Mouse (Mus musculus) kidney, embryonic 15.5 days (tissue): ENCODE measurements around the gene Caln1. TPM values are rescaled to one million over a fixed set of nuclear protein-coding genes. Genes with fewer than 3 reads are reported as not detected.

Experiments
- ATAC-seq: fragments of 200-750 bp; cut with Nextera tagmentation; replicated peaks from 2 replicates; pipeline ENCODE4 v1.8.0; 2017; ENCODE audit warnings: moderate TSS enrichment; ENCODE audit not compliant: low FRiP score
- H3K27ac ChIP-seq: fragments of 300-500 bp; sonication (generic); 2 replicates; pipeline ENCODE4 v1.5.1; 2015; ENCODE audit warnings: mild to moderate bottlenecking, inconsistent platforms
- H3K27me3 ChIP-seq: fragments of 300-500 bp; sonication (generic); 2 replicates; pipeline ENCODE4 v1.6.1; 2015; ENCODE audit warnings: inconsistent platforms
- H3K36me3 ChIP-seq: fragments of 300-500 bp; sonication (generic); 2 replicates; pipeline ENCODE4 v1.6.1; 2015; ENCODE audit warnings: inconsistent platforms
- H3K4me1 ChIP-seq: fragments of 300-500 bp; sonication (generic); 2 replicates; pipeline ENCODE4 v1.6.1; 2015; ENCODE audit warnings: inconsistent platforms
- H3K4me2 ChIP-seq: fragments of 300-500 bp; sonication (generic); 2 replicates; pipeline ENCODE4 v1.6.1; 2015; ENCODE audit warnings: moderate library complexity, mild to moderate bottlenecking, inconsistent platforms
- H3K4me3 ChIP-seq: fragments of 300-500 bp; sonication (generic); replicated peaks from 2 replicates; pipeline ENCODE4 v1.5.1; 2015; ENCODE audit warnings: mild to moderate bottlenecking, inconsistent platforms
- H3K9ac ChIP-seq: fragments of 300-500 bp; sonication (generic); 2 replicates; pipeline ENCODE4 v1.6.1; 2015; ENCODE audit warnings: mild to moderate bottlenecking, inconsistent platforms
- H3K9me3 ChIP-seq: fragments of 300-500 bp; sonication (generic); replicated peaks from 2 replicates; pipeline ENCODE4 v1.6.1; 2016; ENCODE audit warnings: inconsistent platforms
- WGBS: fragments of 180-500 bp; shearing (Covaris S2); methylation state at CpG from one replicate; pipeline ENCODE4 v1.1.7; 2015; ENCODE audit warnings: mixed read lengths; 5-methylcytosine and 5-hydroxymethylcytosine counted together
- polyA plus RNA-seq: library from polyadenylated mRNA; unstranded; fragments of >200 nt; fragmentation: Nextera tagmentation; extraction: Ambion mirVana; gene quantifications from 2 replicates; pipeline ENCODE4 v1.2.1, GENCODE M21; 2015

Caln1 gene
- polyA plus RNA-seq, 1 experiment from 2014 or later = 1.1 TPM

DNA sequence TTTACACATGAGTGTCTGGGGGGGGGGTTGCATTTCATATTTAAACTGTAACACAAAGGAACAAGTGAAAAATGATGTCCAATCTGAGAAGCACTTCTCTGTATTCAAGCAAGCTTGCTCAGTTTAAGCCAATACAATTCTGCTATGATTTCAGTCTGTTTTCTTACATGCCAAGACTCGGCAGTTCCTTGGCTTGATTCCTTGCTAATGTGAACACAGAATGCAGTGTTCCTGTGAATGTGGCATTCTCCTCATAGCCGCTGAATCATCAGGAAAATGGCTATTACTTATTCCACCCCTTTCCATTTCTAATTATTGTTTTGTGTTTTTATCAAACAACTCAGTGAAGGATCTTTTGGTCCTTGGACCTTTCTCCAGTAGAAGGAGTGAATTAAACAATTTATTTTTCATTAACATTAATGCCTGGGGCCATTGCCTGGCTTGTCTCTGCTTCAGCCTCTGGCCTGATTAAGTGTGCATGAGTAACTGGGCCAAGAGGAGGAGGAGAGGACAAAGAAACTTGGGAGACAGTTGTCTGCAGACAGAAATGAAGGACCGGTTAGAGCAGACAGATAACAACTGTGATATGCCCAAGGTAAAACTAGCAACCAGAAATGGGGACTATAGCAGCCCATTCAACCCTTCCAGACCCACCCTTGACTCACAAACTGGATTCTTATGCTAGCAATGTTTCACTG lies 423.6 kb downstream of the Caln1 start:
- H3K36me3 ChIP-seq = no peaks in the 10 kb centered on the region
- 84% methylated on average over 3 of the region's 3 CpGs for WGBS
- ATAC-seq = no peak
- H3K27me3 ChIP-seq = no peaks in the 10 kb centered on the region
- H3K9ac ChIP-seq = no peak overlapping the region
- no peak overlapping the region for H3K4me2 ChIP-seq
- H3K4me1 ChIP-seq = no peaks in the 10 kb centered on the region
- no peaks in the 10 kb centered on the region for H3K9me3 ChIP-seq
- no peak overlapping the region for H3K27ac ChIP-seq
- H3K4me3 ChIP-seq = no peak overlapping the region

DNA sequence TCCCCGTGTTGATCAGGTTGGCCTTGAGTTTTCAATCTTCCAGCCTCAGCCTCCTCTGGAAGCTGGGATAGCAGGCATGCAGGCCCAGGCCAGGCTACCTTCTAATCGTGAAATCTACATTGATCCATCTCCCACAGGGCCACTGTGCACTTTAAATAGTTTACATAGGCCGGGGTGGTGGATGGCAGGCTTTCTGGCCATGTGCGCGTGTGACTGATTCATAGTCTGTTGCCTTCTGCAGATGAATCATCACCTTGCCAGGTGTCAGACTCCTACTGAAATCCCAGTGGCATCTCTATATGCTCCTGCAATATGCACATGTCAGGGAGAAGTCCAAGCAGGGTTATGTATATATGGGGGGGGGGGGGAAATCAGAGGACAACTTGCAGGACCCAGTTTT lies 428.5 kb downstream of the Caln1 start:
- ATAC-seq = no peak
- H3K9ac ChIP-seq = no peak overlapping the region
- no peaks in the 10 kb centered on the region for H3K9me3 ChIP-seq
- no peak overlapping the region for H3K27ac ChIP-seq
- H3K4me2 ChIP-seq = no peak overlapping the region
- no peaks in the 10 kb centered on the region for H3K4me1 ChIP-seq
- no peak overlapping the region for H3K4me3 ChIP-seq
- H3K36me3 ChIP-seq = no peaks in the 10 kb centered on the region
- WGBS = 82% methylated on average over 5 of the region's 5 CpGs
- H3K27me3 ChIP-seq = no peaks in the 10 kb centered on the region

- 39% methylated on average over 6 of the region's 6 CpGs for WGBS
- no peak for ATAC-seq
Observed at GRCm38 (mm10) chr5:130810314-130810713, 441.1 kb downstream of the Caln1 start.

DNA sequence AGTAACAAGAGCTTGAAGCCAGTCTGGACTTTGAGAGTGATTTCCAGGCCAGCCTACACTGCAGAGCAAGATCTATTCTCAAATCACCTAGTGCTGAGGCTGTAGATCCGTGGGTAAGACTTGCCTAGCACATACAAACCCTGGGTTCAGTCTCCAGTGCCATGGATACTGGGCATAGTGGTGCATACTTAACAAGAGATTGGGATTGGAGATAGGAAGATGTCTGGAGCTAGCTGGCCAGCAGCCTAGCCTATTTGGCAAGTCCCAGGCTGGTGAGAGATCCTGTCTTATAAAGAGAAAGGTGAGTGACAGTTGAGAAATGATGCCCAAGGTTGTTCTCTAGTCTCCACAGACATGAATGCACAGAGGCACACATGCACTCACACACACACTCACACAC lies 441.6 kb downstream of the Caln1 start:
- H3K9me3 ChIP-seq = no peaks in the 10 kb centered on the region
- H3K4me3 ChIP-seq = no peak overlapping the region
- no peak for ATAC-seq
- no peaks in the 10 kb centered on the region for H3K36me3 ChIP-seq
- H3K27ac ChIP-seq = no peak overlapping the region
- no peak overlapping the region for H3K4me2 ChIP-seq
- no peak overlapping the region for H3K9ac ChIP-seq
- WGBS = 36% methylated on average over 1 of the region's 1 CpGs
- H3K4me1 ChIP-seq = no peaks in the 10 kb centered on the region
- H3K27me3 ChIP-seq = no peaks in the 10 kb centered on the region

More at GRCm38 (mm10) chr5:130810314-130810713, 441.1 kb downstream of the Caln1 start:
- H3K4me3 ChIP-seq = no peak overlapping the region
- H3K4me2 ChIP-seq = no peak overlapping the region
- no peaks in the 10 kb centered on the region for H3K36me3 ChIP-seq
- no peaks in the 10 kb centered on the region for H3K4me1 ChIP-seq
- H3K27ac ChIP-seq = no peak overlapping the region
- no peaks in the 10 kb centered on the region for H3K9me3 ChIP-seq
- no peak overlapping the region for H3K9ac ChIP-seq
- H3K27me3 ChIP-seq = no peaks in the 10 kb centered on the region

- WGBS = 32% methylated on average over 3 of the region's 3 CpGs
- H3K4me3 ChIP-seq = no peak overlapping the region
Observed at GRCm38 (mm10) chr5:130811266-130811665, 442.0 kb downstream of the Caln1 start.

GRCm38 (mm10) chr5:130811966-130812365 lies 442.7 kb downstream of the Caln1 start:
- ATAC-seq = no peak
- no peaks in the 10 kb centered on the region for H3K9me3 ChIP-seq
- no peaks in the 10 kb centered on the region for H3K4me1 ChIP-seq
- H3K36me3 ChIP-seq = no peaks in the 10 kb centered on the region
- 96% methylated on average over 3 of the region's 3 CpGs for WGBS
- no peak overlapping the region for H3K4me2 ChIP-seq
- no peak overlapping the region for H3K9ac ChIP-seq
- H3K4me3 ChIP-seq = no peak overlapping the region
- no peak overlapping the region for H3K27ac ChIP-seq
- no peaks in the 10 kb centered on the region for H3K27me3 ChIP-seq

More at GRCm38 (mm10) chr5:130811266-130811665, 442.0 kb downstream of the Caln1 start:
- Histone ChIP-seq H3K27ac (no peak overlapping the region), H3K4me1 (no peaks in the 10 kb centered on the region), H3K36me3 (no peaks in the 10 kb centered on the region), H3K27me3 (no peaks in the 10 kb centered on the region), H3K4me2 (no peak overlapping the region), H3K9ac (no peak overlapping the region), H3K9me3 (no peaks in the 10 kb centered on the region)
- no peak for ATAC-seq

GRCm38 (mm10) chr5:130812556-130812955 lies 443.3 kb downstream of the Caln1 start:
- 95% methylated on average over 8 of the region's 8 CpGs for WGBS
- no peak for ATAC-seq
- Histone ChIP-seq H3K9ac (no peak overlapping the region), H3K4me2 (no peak overlapping the region), H3K36me3 (no peaks in the 10 kb centered on the region), H3K9me3 (no peaks in the 10 kb centered on the region), H3K27ac (no peak overlapping the region), H3K4me3 (no peak overlapping the region), H3K27me3 (no peaks in the 10 kb centered on the region), H3K4me1 (no peaks in the 10 kb centered on the region)

- Histone ChIP-seq H3K4me3 (no peak overlapping the region), H3K9me3 (no peaks in the 10 kb centered on the region), H3K4me2 (no peak overlapping the region), H3K27ac (no peak overlapping the region), H3K36me3 (no peaks in the 10 kb centered on the region), H3K4me1 (no peaks in the 10 kb centered on the region), H3K9ac (no peak overlapping the region), H3K27me3 (no peaks in the 10 kb centered on the region)
- ATAC-seq = no peak
- 90% methylated on average over 9 of the region's 9 CpGs for WGBS
Observed at GRCm38 (mm10) chr5:130813089-130813488, 443.8 kb downstream of the Caln1 start.

DNA sequence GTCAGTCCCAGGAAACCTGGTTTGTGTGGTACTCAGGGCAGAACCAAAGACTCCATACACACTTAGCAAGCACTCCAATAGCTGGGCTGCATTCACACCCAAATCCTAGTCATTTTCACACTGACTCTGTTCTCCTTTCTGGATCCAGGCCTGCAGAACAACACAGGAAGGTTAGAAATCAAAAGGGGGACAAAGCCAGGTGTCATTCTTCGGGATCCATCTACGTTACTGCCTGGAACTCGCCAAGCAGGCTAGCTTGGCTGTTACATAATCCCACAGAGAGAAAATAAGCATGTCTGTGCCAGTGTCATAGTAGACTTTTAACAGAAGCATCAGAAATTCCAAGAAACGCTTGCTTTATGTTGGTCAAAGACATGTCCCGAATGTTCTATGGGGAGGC lies 446.1 kb downstream of the Caln1 start:
- H3K9ac ChIP-seq = no peak overlapping the region
- no peak for ATAC-seq
- H3K4me3 ChIP-seq = no peak overlapping the region
- no peaks in the 10 kb centered on the region for H3K9me3 ChIP-seq
- no peaks in the 10 kb centered on the region for H3K4me1 ChIP-seq
- 84% methylated on average over 5 of the region's 5 CpGs for WGBS
- no peaks in the 10 kb centered on the region for H3K36me3 ChIP-seq
- H3K27me3 ChIP-seq = no peaks in the 10 kb centered on the region
- H3K4me2 ChIP-seq = no peak overlapping the region
- H3K27ac ChIP-seq = no peak overlapping the region

DNA sequence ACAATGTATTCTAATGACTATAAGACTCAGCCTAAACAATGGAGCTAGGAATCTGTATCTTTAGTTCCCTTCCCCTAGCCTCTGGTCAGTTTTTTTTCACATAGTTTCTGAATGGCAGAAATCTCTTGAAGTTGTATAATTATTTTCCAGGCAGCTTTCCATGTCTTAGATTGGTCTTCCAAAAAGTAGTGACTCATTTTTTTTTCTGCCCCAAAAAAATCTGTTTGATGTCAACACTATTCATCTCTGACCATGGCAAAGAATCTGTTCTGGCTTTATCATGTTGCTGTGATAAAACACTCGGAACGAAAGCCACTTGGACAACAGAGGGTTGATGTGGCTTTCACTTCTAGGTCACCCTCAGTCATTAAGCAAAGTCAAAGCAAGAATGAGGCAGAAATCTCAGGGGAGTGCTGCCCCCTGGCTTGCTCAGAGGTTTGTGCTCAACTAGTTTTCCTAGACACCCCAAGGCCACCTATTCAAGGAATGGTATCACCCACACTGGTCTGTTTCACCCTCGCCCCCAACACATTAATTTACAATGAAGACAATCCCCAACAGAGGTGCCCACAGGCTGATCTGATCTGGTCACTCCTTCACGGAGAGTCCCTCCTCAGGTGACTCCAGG lies 450.9 kb downstream of the Caln1 start:
- Histone ChIP-seq H3K27me3 (no peaks in the 10 kb centered on the region), H3K9me3 (no peaks in the 10 kb centered on the region), H3K4me2 (no peak overlapping the region), H3K36me3 (no peaks in the 10 kb centered on the region), H3K4me3 (no peak overlapping the region), H3K27ac (no peak overlapping the region), H3K4me1 (no peaks in the 10 kb centered on the region), H3K9ac (no peak overlapping the region)
- no peak for ATAC-seq
- WGBS = 69% methylated on average over 4 of the region's 4 CpGs

- Histone ChIP-seq H3K27ac (no peak overlapping the region), H3K4me3 (no peak overlapping the region), H3K27me3 (no peaks in the 10 kb centered on the region), H3K9ac (no peak overlapping the region), H3K9me3 (no peaks in the 10 kb centered on the region), H3K4me1 (no peaks in the 10 kb centered on the region), H3K4me2 (no peak overlapping the region), H3K36me3 (no peaks in the 10 kb centered on the region)
- ATAC-seq = no peak
- WGBS = 95% methylated on average over 5 of the region's 5 CpGs
Observed at GRCm38 (mm10) chr5:130820661-130821060, 451.4 kb downstream of the Caln1 start.

DNA sequence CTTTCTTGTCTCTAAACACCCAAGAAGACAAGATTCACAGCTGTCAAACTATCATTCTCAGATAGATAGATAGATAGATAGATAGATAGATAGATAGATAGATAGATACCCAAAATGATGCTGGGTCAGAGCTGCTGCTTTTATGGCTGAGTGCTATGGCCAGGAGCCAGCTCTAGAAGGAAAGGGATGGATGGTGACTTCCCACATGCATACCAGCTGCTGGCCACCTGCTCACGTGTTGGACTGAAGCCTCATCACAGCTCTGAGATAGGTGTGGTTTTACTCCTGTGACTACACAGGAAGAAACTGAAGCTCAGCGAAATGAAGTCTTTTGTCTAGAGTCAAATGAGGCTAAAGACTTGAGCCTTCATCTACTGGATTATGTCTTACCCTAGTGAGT lies 456.5 kb downstream of the Caln1 start:
- H3K9me3 ChIP-seq = no peaks in the 10 kb centered on the region
- H3K27ac ChIP-seq = no peak overlapping the region
- H3K27me3 ChIP-seq = no peaks in the 10 kb centered on the region
- WGBS = 77% methylated on average over 2 of the region's 2 CpGs
- no peak overlapping the region for H3K4me3 ChIP-seq
- H3K36me3 ChIP-seq = no peaks in the 10 kb centered on the region
- no peaks in the 10 kb centered on the region for H3K4me1 ChIP-seq
- no peak for ATAC-seq
- no peak overlapping the region for H3K9ac ChIP-seq
- H3K4me2 ChIP-seq = no peak overlapping the region

GRCm38 (mm10) chr5:130848562-130848961 lies 479.3 kb downstream of the Caln1 start:
- no peak for ATAC-seq
- H3K4me3 ChIP-seq = no peak overlapping the region
- no peak overlapping the region for H3K27ac ChIP-seq
- no peak overlapping the region for H3K4me2 ChIP-seq
- no peaks in the 10 kb centered on the region for H3K27me3 ChIP-seq
- 87% methylated on average over 6 of the region's 6 CpGs for WGBS
- H3K9me3 ChIP-seq = no peaks in the 10 kb centered on the region
- peaks cover 11% of the 10 kb centered on the region for H3K4me1 ChIP-seq
- no peak overlapping the region for H3K9ac ChIP-seq
- no peaks in the 10 kb centered on the region for H3K36me3 ChIP-seq
